27 mouse cellular contexts compared by ENCODE assay signal in the genomic region with DNA sequence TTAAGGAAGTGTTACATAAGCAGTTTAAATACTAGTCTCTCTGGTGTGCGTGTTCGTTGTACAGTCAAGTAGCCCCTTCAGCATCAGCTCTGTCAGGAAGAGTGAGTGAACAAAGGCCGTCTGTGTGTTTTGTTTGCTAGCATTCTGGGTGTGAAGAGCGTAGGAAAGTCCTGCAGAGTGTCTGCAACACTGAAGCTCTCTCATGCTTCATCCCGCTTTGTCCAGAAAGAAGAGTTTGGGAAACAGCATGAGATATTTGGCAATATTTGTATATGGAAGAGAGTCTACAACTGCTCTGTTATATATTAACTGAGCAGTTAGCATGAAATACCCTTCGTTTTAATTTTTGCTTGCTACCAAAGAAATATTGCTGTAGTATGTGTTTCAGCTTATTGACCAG. TPM values are rescaled to one million over a fixed set of nuclear protein-coding genes. Genes with fewer than 3 reads are reported as not detected.
DNase-seq lines count a peak whose midpoint lies in the region; ATAC-seq and TF ChIP-seq lines count a peak whose summit lies in the region.
"Had no signal": no experiment of that assay in that cellular context is flagged by ENCODE, and none has a peak within 500 bp of the region (broad histone marks: within the 10 kb centered on the region; RNA-seq: fewer than 3 reads in every experiment).

No protein-coding gene starts in this region.

- H3K9me3 ChIP-seq in liver, embryonic 15.5 days (replicated peaks), result no peaks in the 10 kb centered on the region
- H3K9me3 ChIP-seq in liver, embryonic 11.5 days (ENCODE audit: control insufficient read depth, low read length), result no peaks in the 10 kb centered on the region
- no peaks in the 10 kb centered on the region for H3K9me3 ChIP-seq in lung, embryonic 15.5 days
- H3K9me3 ChIP-seq in liver, postnatal 0 days (ENCODE audit: low read length), result no peaks in the 10 kb centered on the region
- H3K9me3 ChIP-seq: embryonic facial prominence, embryonic 10.5 days; embryonic facial prominence, embryonic 13.5 days; forebrain, embryonic 12.5 days; forebrain, embryonic 15.5 days; heart, embryonic 10.5 days; heart, embryonic 13.5 days had no signal

- H3K4me2 ChIP-seq in liver, embryonic 15.5 days, result no peak overlapping the region
- H3K4me2 ChIP-seq in liver, embryonic 11.5 days, result no peak overlapping the region
- H3K4me2 ChIP-seq in lung, embryonic 15.5 days, result no peak overlapping the region
- 0 out of 2 replicates have a peak overlapping the region, but pooled peaks have one; percentile 29 for H3K4me2 ChIP-seq in liver, postnatal 0 days (ENCODE audit: low read depth, low read length)
- H3K4me2 ChIP-seq: embryonic facial prominence, embryonic 13.5 days; forebrain, embryonic 12.5 days; forebrain, embryonic 15.5 days; heart, embryonic 13.5 days had no signal

- DNase-seq in kidney, adult 9 months, result peak; percentile 4
- no peak for DNase-seq in kidney, postnatal 36 days
- no peak for DNase-seq in liver, embryonic 11.5 days (ENCODE audit: low spot score)
- no peak for DNase-seq in lung, postnatal 14 days
- DNase-seq in liver, postnatal 0 days, result no peak
- DNase-seq: adrenal gland, adult 8-10 months; adrenal gland, postnatal 25 days; cerebellum, adult 11-12 months; cerebellum, adult 8-10 months; cerebellum, postnatal 10 days; cerebellum, postnatal 36 days; embryo, embryonic 11 days; gastrocnemius, postnatal 10 days; gastrocnemius, postnatal 36 days; heart, adult 2 months; heart, postnatal 14 days; heart, postnatal 4 days had no signal

- H3K36me3 ChIP-seq in liver, embryonic 15.5 days (replicated peaks), result peaks cover 9% of the 10 kb centered on the region; the same call in 1 of the 2 replicates
- peaks cover 7% of the 10 kb centered on the region; the same call in 1 of the 2 replicates for H3K36me3 ChIP-seq in liver, embryonic 11.5 days (ENCODE audit: control insufficient read depth, insufficient read depth, low read length)
- H3K36me3 ChIP-seq in lung, embryonic 15.5 days, result peaks cover 5% of the 10 kb centered on the region; the same call in 1 of the 2 replicates
- peaks cover 4% of the 10 kb centered on the region; the same call in 1 of the 2 replicates for H3K36me3 ChIP-seq in liver, postnatal 0 days (replicated peaks; ENCODE audit: insufficient read depth, low read length)

- no peak overlapping the region for H3K4me3 ChIP-seq in liver, embryonic 15.5 days (replicated peaks)
- H3K4me3 ChIP-seq in liver, embryonic 11.5 days (ENCODE audit: low read depth, low read length), result no peak overlapping the region
- no peak overlapping the region for H3K4me3 ChIP-seq in lung, embryonic 15.5 days
- H3K4me3 ChIP-seq in liver, postnatal 0 days (ENCODE audit: low read depth, low read length), result no peak overlapping the region
- H3K4me3 ChIP-seq: embryonic facial prominence, embryonic 10.5 days; embryonic facial prominence, embryonic 13.5 days; erythroblast, embryonic 14.5 days; forebrain, embryonic 12.5 days; forebrain, embryonic 15.5 days; heart, adult 2 months; heart, embryonic 10.5 days; heart, embryonic 13.5 days had no signal

- no peak overlapping the region for H3K9ac ChIP-seq in liver, embryonic 15.5 days
- H3K9ac ChIP-seq in liver, embryonic 11.5 days (ENCODE audit: low read depth, low read length), result no peak overlapping the region
- H3K9ac ChIP-seq in lung, embryonic 15.5 days, result no peak overlapping the region
- H3K9ac ChIP-seq in liver, postnatal 0 days (replicated peaks), result no peak overlapping the region
- H3K9ac ChIP-seq: embryonic facial prominence, embryonic 13.5 days; forebrain, embryonic 12.5 days; forebrain, embryonic 15.5 days; heart, embryonic 13.5 days had no signal

- no peak for TF ChIP-seq EP300 in liver, postnatal 0 days (IDR thresholded peaks at IDR 0.05; ENCODE audit: low read depth)

- ATAC-seq in liver, embryonic 15.5 days (ENCODE audit: insufficient read depth), result peak; percentile 61; the same call in 1 of the 2 replicates
- no peak for ATAC-seq in liver, embryonic 11.5 days (replicated peaks; ENCODE audit: low FRiP score)
- ATAC-seq in lung, embryonic 15.5 days (ENCODE audit: borderline replicate concordance, extremely low read depth, low FRiP score, low TSS enrichment), result peak; percentile 25; the same call in 1 of the 2 replicates
- peak; percentile 60 for ATAC-seq in liver, postnatal 0 days
- ATAC-seq: activated CD4-positive, CD25-positive, alpha-beta regulatory T cell, adult 4 months; forebrain, embryonic 15.5 days had no signal

- 64% methylated on average over 6 of the region's 6 CpGs for WGBS in liver, embryonic 15.5 days (ENCODE audit: insufficient replicate concordance)
- 82% methylated on average over 6 of the region's 6 CpGs for WGBS in liver, embryonic 11.5 days
- WGBS in lung, embryonic 15.5 days, result 59% methylated on average over 6 of the region's 6 CpGs
- 65% methylated on average over 6 of the region's 6 CpGs for WGBS in liver, postnatal 0 days (ENCODE audit: insufficient replicate concordance)

- H3K27ac ChIP-seq in liver, embryonic 15.5 days (replicated peaks), result peak overlapping the region; percentile 48
- H3K27ac ChIP-seq in liver, embryonic 11.5 days (ENCODE audit: low read depth, low read length), result no peak overlapping the region
- H3K27ac ChIP-seq in lung, embryonic 15.5 days, result no peak overlapping the region
- H3K27ac ChIP-seq in liver, postnatal 0 days (ENCODE audit: low read depth), result no peak overlapping the region
- H3K27ac ChIP-seq: embryonic facial prominence, embryonic 10.5 days; embryonic facial prominence, embryonic 13.5 days; forebrain, embryonic 12.5 days; forebrain, embryonic 15.5 days; heart, adult 2 months; heart, embryonic 10.5 days; heart, embryonic 13.5 days had no signal

- H3K4me1 ChIP-seq in liver, embryonic 15.5 days (replicated peaks), result peaks cover 20% of the 10 kb centered on the region
- H3K4me1 ChIP-seq in liver, embryonic 11.5 days (replicated peaks; ENCODE audit: control insufficient read depth, insufficient read depth, low read length), result 0 out of 2 replicates have a peak, but pooled peaks cover 3% of the 10 kb centered on the region
- peaks cover 13% of the 10 kb centered on the region for H3K4me1 ChIP-seq in lung, embryonic 15.5 days
- peaks cover 36% of the 10 kb centered on the region for H3K4me1 ChIP-seq in liver, postnatal 0 days (ENCODE audit: insufficient read depth)

- no peak for TF ChIP-seq CTCF in liver, postnatal 0 days (IDR thresholded peaks at IDR 0.05; ENCODE audit: low read depth)

- H3K27me3 ChIP-seq in liver, embryonic 15.5 days, result no peaks in the 10 kb centered on the region
- no peaks in the 10 kb centered on the region for H3K27me3 ChIP-seq in liver, embryonic 11.5 days (replicated peaks; ENCODE audit: control insufficient read depth, insufficient read depth, low read length)
- H3K27me3 ChIP-seq in lung, embryonic 15.5 days, result no peaks in the 10 kb centered on the region
- H3K27me3 ChIP-seq in liver, postnatal 0 days (ENCODE audit: insufficient read depth, low read length), result no peaks in the 10 kb centered on the region
- H3K27me3 ChIP-seq: embryonic facial prominence, embryonic 13.5 days; forebrain, embryonic 12.5 days; forebrain, embryonic 15.5 days; heart, embryonic 13.5 days had no signal

RNA-seq across cellular contexts. Expression of a gene that starts 41.0 kb away (rescaled TPM):
- polyA plus RNA-seq in liver, embryonic 15.5 days (2015; fragmentation: Nextera tagmentation; extraction: Ambion mirVana), result 8.6 and 9.0 TPM in 2 replicates
- 36.0 and 36.9 TPM in 2 replicates for polyA plus RNA-seq in liver, embryonic 11.5 days (2014; fragmentation: Nextera tagmentation; extraction: Ambion mirVana)
- 81.5 and 87.2 TPM in 2 replicates for polyA plus RNA-seq in lung, embryonic 15.5 days (2015; fragmentation: Nextera tagmentation; extraction: Ambion mirVana)
- polyA plus RNA-seq in liver, postnatal 0 days (2015; fragmentation: Nextera tagmentation; extraction: Ambion mirVana), result 6.0 and 8.5 TPM in 2 replicates

RNA-seq across cellular contexts. Expression of a gene that starts 44.7 kb away (rescaled TPM):
- polyA plus RNA-seq in liver, embryonic 15.5 days (2015; fragmentation: Nextera tagmentation; extraction: Ambion mirVana), result 0.21 and 0.30 TPM in 2 replicates
- 0.86 and 1.8 TPM in 2 replicates for polyA plus RNA-seq in liver, embryonic 11.5 days (2014; fragmentation: Nextera tagmentation; extraction: Ambion mirVana)
- polyA plus RNA-seq in lung, embryonic 15.5 days (2015; fragmentation: Nextera tagmentation; extraction: Ambion mirVana), result 4.0 and 4.2 TPM in 2 replicates
- 0.14 and 0.22 TPM in 2 replicates for polyA plus RNA-seq in liver, postnatal 0 days (2015; fragmentation: Nextera tagmentation; extraction: Ambion mirVana)
- polyA plus RNA-seq: erythroblast, embryonic 14.5 days had no signal

RNA-seq across cellular contexts. Expression of a gene that starts 52.9 kb away (rescaled TPM):
- 0.71 and 0.76 TPM in 2 replicates for polyA plus RNA-seq in liver, embryonic 15.5 days (2015; fragmentation: Nextera tagmentation; extraction: Ambion mirVana)
- polyA plus RNA-seq in liver, embryonic 11.5 days (2014; fragmentation: Nextera tagmentation; extraction: Ambion mirVana), result 0.81 and 1.2 TPM in 2 replicates
- polyA plus RNA-seq in lung, embryonic 15.5 days (2015; fragmentation: Nextera tagmentation; extraction: Ambion mirVana), result 12.1 and 12.3 TPM in 2 replicates
- polyA plus RNA-seq in liver, postnatal 0 days (2015; fragmentation: Nextera tagmentation; extraction: Ambion mirVana), result 0.78 and 0.92 TPM in 2 replicates
- polyA plus RNA-seq: erythroblast, embryonic 14.5 days had no signal
